Mouse (Mus musculus) adipocyte (in vitro differentiated cells): ENCODE data around the gene Ubtd1.

Source experiments
- DNase-seq: peaks from one replicate; pipeline ENCODE4 v3.0.0-alpha.2; 2016; ENCODE audit warnings: low spot score

Ubtd1 gene

GRCm38 (mm10) chr19:41981595-41981927 is at the start of gene Ubtd1:
Gene Ubtd1, plus strand, starts transcription at chr19:41981763.
- DNase-seq, result no peak

GRCm38 (mm10) chr19:41932686-41933085 is 48.9 kb upstream of the Ubtd1 start:
- no peak for DNase-seq

GRCm38 (mm10) chr19:41933179-41934086 is 48.1 kb upstream of the Ubtd1 start, which contains the start of the genes Exosc1 and Zdhhc16:
Gene Exosc1, minus strand, starts transcription at chr19:41933423.
Gene Zdhhc16, plus strand, starts transcription at chr19:41933480.
- DNase-seq, result peak; percentile 99

DNA sequence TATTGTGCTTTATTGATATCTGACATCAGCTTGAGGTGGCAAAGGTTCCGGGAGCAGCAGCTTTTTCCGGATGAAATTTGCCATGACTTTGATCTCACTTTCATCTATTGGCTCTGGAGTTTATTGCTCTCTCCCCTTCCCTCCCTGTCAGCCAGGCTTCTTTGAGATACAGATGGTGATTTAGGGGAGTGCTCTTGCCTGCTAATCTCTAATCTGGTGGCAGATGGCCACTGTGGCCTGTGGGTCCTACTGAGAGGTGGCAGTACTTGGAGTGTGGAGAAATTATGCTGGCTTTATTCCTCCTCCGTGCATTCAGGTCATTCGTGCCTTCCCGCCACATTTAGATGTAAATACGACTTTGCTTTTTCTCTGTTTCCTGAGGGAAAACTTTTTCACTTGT is 47.4 kb upstream of the Ubtd1 start:
- no peak for DNase-seq

DNA sequence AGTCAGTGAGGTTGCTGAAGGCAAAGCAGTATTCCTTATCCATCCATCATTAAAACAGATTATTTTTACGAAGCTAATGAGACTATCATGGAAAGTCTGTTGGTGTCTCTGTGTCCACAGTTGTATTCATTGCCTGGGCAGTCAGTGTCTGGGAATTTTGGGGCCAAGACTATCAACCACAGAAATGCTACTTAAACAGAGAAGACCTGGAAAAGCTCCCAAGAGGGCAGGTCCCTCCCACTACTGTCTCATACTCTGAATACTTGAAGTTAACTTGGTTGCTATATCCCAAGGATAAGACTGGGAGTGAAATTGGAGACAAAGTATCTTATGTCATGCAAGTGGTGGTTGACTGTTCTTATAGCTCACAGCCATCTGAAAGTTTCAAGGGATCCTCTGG is 45.6 kb upstream of the Ubtd1 start:
- DNase-seq, result no peak

- no peak for DNase-seq
These were observed 43.0 kb upstream of the Ubtd1 start for GRCm38 (mm10) chr19:41938539-41938938.

GRCm38 (mm10) chr19:41943841-41944240 is 37.7 kb upstream of the Ubtd1 start:
- no peak for DNase-seq

- DNase-seq, result peak; percentile 45
These were observed 29.3 kb upstream of the Ubtd1 start for GRCm38 (mm10) chr19:41952287-41952686.

DNA sequence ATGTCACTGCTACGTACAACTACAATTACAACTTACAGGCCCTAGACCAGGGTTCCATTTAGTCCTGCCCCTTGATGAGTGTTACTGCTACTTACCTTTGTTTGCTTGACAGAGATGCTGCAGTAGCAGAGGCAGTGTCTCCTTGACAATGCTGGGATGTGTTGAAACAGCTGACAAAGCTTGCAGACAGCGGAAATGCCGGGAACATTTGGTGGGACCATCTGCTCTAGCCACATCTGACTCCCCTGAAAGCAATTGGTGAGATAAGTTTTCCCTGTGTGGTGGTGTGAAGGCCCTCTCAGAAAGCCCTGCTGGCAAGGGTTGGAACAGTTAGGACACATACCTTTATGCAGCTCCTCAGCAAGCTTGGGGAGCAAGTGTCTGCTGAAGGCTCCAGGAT is 28.0 kb upstream of the Ubtd1 start:
- no peak for DNase-seq

GRCm38 (mm10) chr19:41969618-41970017 is 11.9 kb upstream of the Ubtd1 start:
- no peak for DNase-seq

- DNase-seq, result peak; percentile 32
These were observed 7.4 kb upstream of the Ubtd1 start for GRCm38 (mm10) chr19:41973891-41974794.

GRCm38 (mm10) chr19:41980422-41980818 is 1.1 kb upstream of the Ubtd1 start:
- peak; percentile 54 for DNase-seq

DNA sequence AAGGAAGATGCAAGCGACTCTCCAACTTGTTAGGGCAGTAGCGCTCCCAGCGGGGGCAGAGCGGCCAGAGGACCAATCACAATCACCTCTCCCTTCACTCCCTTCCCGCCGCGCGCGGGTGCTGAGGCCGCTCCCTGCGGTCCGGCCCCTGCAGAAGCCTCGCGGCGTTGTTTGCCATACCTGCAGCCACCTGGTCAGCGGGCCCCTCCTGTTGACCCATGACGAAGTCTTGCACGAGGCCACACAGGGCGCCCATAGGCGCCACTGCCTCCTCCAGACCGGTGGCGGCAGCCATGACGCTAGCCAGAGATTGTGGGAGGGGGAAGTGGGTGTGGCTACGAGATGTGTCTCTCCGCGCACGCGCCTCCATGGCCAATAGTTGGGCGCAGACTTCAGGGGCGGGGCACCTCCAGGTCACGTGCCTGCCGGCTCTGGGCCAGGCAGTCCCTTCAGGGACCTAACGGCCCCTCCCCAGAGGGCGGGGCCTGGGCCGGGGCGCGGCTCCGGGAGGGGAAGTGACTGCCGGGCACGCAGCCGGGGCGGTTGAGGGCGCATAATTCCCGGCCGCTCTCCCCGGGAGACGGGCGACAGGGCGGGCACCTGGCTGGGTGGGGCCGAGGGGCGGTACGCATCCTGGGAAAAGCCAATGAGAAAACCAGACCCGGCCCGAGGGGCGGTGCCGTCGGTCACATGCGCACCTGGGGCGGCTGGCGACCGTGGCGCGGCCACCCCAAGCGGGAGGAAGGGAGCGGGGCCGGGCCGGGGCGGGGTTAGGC is 556 bp upstream of the Ubtd1 start, which contains the start of gene Mms19:
Gene Mms19, minus strand, starts transcription at position 339 of the 776 bp plus-strand sequence.
- peak; percentile 99 for DNase-seq

DNA sequence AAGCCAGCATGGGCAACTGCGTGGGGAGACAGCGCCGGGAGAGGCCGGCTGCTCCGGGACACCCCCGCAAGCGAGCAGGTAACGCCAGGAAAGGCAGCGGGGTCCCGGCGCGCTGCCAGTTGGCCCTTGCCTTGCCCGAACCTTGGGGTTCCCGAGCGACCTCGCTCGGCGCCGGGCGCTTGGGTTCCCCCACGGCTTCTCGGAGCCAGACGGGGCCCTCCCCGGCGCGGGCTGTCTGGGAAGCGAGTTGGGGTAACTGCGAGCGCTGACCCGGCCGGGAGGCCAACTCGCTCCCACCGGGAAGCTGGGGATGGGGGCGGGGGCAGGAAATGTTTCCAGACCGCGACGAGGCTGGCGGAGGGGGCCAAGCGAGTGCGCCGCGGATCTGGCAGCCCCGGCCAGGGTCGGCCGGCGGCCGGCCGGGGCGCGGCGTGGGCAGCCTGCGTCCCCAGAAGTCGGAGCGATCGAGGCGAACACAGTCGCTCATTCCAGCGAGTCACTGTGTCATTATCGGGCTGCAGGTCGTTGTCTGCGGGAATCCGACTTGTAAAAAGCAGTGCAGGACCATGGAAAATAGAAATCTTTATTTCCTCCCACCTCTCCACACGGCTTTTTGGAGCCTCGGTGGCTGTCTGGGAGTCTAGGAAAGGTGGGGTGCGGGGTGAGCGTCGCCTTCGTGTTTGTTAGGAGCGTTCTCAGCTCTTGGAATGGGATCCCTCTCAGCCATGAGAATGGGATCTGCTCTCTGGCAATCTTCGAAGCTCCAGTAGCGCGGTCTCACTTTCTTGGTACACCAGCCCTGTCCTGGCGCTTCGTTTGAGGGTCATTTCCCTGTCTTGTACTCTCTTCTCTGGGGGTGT is 598 bp downstream of the Ubtd1 start:
- peak; percentile 60 for DNase-seq

- DNase-seq, result no peak
These were observed 1.2 kb downstream of the Ubtd1 start for GRCm38 (mm10) chr19:41982791-41983150.

DNA sequence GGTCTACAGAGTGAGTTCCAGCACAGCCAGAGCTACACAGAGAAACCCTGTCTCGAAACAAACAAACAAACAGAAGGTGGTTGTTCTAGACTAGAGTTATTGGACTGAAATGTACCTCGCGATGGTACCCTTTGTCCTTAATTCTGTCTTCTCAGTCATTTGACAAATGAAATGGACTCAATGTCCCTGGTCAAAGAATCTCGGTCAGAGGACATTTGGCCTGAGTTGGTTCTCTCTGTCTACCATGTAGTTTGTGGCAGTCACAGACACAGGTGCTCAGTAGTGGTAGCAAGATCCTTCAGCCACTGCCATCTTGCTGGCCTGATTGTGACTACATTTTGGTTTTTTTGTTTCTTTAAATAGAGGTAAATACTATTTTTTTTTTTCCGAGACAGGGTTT is 4.4 kb downstream of the Ubtd1 start:
- DNase-seq, result no peak

DNA sequence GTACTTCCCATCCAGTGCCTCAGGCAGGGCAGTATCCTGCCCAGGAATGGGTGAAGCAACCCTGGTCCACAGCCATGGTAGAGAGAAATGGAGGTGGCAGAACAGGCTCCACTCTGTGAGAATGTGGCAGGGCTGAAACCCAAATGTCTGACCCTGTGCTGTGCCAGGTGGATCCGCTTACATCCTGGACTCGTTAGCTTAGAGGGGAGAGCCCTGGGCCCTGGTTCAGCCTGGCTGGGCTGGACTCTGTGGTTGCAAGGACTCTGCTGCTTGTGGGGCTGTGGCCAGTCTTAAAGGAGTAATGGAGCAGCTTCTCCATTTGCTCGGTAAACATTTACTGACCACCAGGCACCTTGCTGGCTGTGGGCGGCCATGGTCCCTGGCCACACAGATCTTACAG is 5.6 kb downstream of the Ubtd1 start:
- DNase-seq, result no peak

GRCm38 (mm10) chr19:41989810-41990209 is 8.2 kb downstream of the Ubtd1 start:
- no peak for DNase-seq

- DNase-seq, result no peak
These were observed 10.4 kb downstream of the Ubtd1 start for GRCm38 (mm10) chr19:41991926-41992477.

GRCm38 (mm10) chr19:41992971-41993370 is 11.4 kb downstream of the Ubtd1 start:
- DNase-seq, result no peak

DNA sequence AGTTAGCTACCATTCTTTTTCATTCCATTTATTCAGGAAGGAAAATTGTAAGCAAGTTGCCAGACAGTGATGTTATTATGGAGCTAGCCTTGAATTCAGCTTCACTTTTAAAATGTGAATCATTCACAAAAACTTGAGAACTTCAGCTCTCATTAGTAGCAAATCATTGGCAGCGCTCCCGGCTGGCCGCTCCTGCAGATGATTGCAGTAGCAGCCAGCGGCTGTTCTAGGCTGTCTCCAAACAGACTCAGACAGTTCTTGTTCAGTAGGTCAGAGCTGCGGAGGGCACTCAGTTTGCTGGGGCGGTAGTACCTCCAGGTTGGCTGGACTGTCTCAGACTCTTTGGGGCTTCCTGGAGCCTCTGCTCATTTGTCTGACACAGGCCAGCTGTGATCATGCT is 11.9 kb downstream of the Ubtd1 start:
- DNase-seq, result peak; percentile 91
